Mouse (Mus musculus): ENCODE results near the gene Gm17581. TPM values are rescaled to one million over a fixed set of nuclear protein-coding genes. Genes with fewer than 3 reads are reported as not detected.

The Gm17581 gene
- polyA plus RNA-seq (2012; rRNA removed): not detected in 2 replicates

DNA sequence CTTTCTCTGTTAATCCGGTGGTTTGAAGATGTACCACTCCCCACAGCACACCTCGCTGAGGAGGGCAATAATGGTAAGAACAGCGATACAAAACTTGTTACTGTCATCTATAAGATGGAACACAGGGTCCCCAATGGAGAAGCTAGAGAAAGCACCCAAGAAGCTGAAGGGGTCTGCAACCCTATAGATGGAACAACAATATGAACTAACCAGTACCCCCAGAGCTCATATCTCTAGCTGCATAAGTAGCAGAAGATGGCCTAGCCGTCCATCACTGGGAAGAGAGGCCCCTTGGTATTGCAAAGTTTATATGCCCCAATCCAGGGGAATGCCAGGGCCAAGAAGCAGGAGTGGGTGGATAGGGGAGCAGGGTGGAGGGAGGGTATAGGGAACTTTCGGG, at the start of gene Gm17581:
Gene Gm17581, minus strand, starts transcription at position 101 of the 400 bp plus-strand sequence.

GRCm38 (mm10) chr2:155774927-155775684, 39.4 kb upstream of the Gm17581 start, which contains the start of gene Mmp24:
Gene Mmp24 (plus strand): TSS chr2:155775342.

DNA sequence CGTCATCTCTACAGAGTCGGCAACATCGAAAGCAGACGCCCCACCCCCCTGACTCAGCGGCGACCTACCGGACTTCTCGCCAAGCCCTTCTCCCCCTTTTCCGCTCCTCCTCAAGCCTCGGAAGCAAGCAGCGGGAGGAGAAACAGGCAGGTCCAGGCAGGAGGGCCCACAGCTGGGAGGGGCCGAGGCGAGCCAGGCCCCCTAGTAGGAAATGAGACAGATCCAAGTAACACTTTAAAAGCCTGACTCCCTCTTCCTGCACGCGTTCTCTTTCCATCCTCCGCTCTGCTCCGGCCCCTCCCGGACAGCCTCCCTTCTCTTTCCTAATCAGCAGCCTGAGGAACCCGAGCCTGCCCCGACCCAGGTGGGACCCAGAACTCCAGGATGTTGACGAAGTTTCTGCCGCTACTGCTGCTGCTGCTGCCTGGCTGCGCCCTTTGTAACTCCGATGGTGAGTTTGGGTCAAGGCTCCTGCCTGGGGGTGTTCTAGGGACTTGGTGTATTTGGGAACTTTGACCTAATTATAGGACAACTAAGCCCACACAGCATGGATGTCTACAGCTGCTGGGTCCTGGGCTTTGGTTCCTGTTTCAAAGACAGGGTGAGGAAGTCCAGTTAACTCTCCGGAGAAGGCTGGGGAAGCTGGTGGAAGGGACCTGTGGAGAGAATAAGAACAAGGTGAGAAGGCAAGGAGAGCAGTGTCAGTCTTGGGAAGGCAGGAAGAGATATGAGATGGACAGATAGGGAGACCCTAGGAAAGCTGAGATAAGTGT, 15.5 kb upstream of the Gm17581 start, which contains the start of gene Procr:
Gene Procr, plus strand, starts transcription at position 104 of the 773 bp plus-strand sequence.

DNA sequence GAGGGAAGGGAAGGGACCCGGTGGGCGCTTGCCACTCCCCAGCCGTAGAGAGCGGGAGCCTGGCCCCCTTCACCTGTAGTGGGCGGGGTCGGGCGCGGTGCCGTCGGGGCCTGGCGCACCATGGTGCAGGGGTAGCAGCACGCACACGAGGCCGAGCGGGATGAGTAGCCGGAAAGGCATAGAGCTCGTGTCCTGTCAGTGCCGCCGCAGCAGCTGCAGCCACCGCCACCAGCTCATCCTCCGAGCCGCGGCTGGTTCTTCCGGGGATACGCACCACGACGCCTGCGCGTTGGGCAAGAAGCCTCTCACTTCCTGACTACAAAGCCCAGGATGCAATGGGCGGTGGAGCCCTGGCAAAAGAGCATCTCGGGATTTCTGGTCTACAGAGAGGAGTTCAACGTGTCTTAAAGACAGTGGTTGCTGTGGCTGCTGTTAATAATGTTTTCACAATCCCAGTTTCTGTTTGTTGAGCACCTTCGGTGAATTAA, 6.5 kb downstream of the Gm17581 start, which contains the start of gene Edem2:
Gene Edem2, minus strand, starts transcription at position 318 of the 488 bp plus-strand sequence.

GRCm38 (mm10) chr2:155691723-155692493, 43.8 kb downstream of the Gm17581 start, which contains the start of gene Trpc4ap:
Gene Trpc4ap (minus strand): TSS chr2:155692384.

Other genes with a start within 250 kb of the Gm17581 start
- 27.5 and 28.7 TPM in 2 replicates for gene Acss2, start 217.9 kb downstream of the Gm17581 start, polyA plus RNA-seq (2012; rRNA removed)
- gene Ggt7, start 217.6 kb downstream of the Gm17581 start, polyA plus RNA-seq (2012; rRNA removed): 118 and 132 TPM in 2 replicates
- 11.1 and 11.4 TPM in 2 replicates for gene Gss, start 143.1 kb downstream of the Gm17581 start, polyA plus RNA-seq (2012; rRNA removed)
- 0.57 and 3.9 TPM in 2 replicates for gene Myh7b, start 124.7 kb downstream of the Gm17581 start, polyA plus RNA-seq (2012; rRNA removed)
- gene Trpc4ap, start 43.5 kb downstream of the Gm17581 start, polyA plus RNA-seq (2012; rRNA removed): 175 and 185 TPM in 2 replicates
- gene Edem2, start 6.4 kb downstream of the Gm17581 start, polyA plus RNA-seq (2012; rRNA removed): 63.7 and 66.7 TPM in 2 replicates
- 4.5 and 5.4 TPM in 2 replicates for gene Procr, start 15.3 kb upstream of the Gm17581 start, polyA plus RNA-seq (2012; rRNA removed)
- 47.7 and 48.1 TPM in 2 replicates for gene Mmp24, start 39.5 kb upstream of the Gm17581 start, polyA plus RNA-seq (2012; rRNA removed)
- 22.7 and 22.9 TPM in 2 replicates for gene BC029722, start 83.6 kb upstream of the Gm17581 start, polyA plus RNA-seq (2012; rRNA removed)
- gene Eif6, start 91.1 kb upstream of the Gm17581 start, polyA plus RNA-seq (2012; rRNA removed): 83.7 and 90.0 TPM in 2 replicates
- 0.08 TPM in 1 of 2 replicates, not detected in the other for gene Fam83c, start 99.0 kb upstream of the Gm17581 start, polyA plus RNA-seq (2012; rRNA removed)
- 48.4 and 50.8 TPM in 2 replicates for gene Uqcc1, start 194.4 kb upstream of the Gm17581 start, polyA plus RNA-seq (2012; rRNA removed)
- not detected in 2 replicates for gene Gm15557, start 204.9 kb upstream of the Gm17581 start, polyA plus RNA-seq (2012; rRNA removed)
- gene Gdf5, start 209.5 kb upstream of the Gm17581 start, polyA plus RNA-seq (2012; rRNA removed): 1.2 and 2.2 TPM in 2 replicates
- 23.8 and 26.5 TPM in 2 replicates for gene Cep250, start 220.6 kb upstream of the Gm17581 start, polyA plus RNA-seq (2012; rRNA removed)